Mouse (Mus musculus): ENCODE measurements around the gene Spdya. TPM values are rescaled to one million over a fixed set of nuclear protein-coding genes. Genes with fewer than 3 reads are reported as not detected.
"Not testable (repeated sequence)": the region's sequence is repeated elsewhere in the genome, so short reads cannot be mapped to it uniquely, and the experiment has no call there.

The Spdya gene
- total RNA-seq, 2 experiments from 2014 or later, result 1.5 to 3.0 TPM

DNA sequence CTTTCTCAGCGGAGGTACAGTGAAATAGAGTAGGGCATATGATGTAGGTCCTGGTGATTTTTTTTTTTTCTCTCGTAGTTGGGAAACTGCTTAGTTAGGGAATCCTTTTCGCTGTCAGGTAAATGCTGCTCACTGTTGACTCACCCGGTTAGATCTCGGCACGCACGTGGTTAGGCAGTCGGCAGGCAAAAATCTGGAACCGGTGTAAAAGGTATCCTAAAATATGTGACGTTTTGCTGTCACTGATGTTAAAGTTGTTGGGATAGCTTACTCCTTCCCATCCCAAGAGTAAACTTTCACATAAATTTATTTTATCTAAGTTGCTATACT, 65.1 kb downstream of the Spdya start:
- intact Hi-C loops (cut with DNase I), result loop anchor here (2.0 kb wide), 1 partner anchor 18 kb away; no protein-coding TSS in a partner anchor
- no peak for DNase-seq (ENCODE audit: low spot score in 2 of 2)

- intact Hi-C loops (cut with DNase I), result loop anchor here (2.0 kb wide), 1 partner anchor 19 kb away; no protein-coding TSS in a partner anchor
- DNase-seq (ENCODE audit: low spot score in 2 of 2), result no peak
Measured at GRCm38 (mm10) chr17:71617974-71618373, 66.1 kb downstream of the Spdya start.

- no peak for DNase-seq (ENCODE audit: low spot score in 2 of 2)
- intact Hi-C loops (cut with DNase I), result no loop called here
Measured at GRCm38 (mm10) chr17:71631806-71632205, 79.9 kb downstream of the Spdya start.

GRCm38 (mm10) chr17:71633350-71633749, 81.5 kb downstream of the Spdya start:
- DNase-seq (ENCODE audit: low spot score in 2 of 2), result no peak
- intact Hi-C loops (cut with DNase I), result no loop called here

DNA sequence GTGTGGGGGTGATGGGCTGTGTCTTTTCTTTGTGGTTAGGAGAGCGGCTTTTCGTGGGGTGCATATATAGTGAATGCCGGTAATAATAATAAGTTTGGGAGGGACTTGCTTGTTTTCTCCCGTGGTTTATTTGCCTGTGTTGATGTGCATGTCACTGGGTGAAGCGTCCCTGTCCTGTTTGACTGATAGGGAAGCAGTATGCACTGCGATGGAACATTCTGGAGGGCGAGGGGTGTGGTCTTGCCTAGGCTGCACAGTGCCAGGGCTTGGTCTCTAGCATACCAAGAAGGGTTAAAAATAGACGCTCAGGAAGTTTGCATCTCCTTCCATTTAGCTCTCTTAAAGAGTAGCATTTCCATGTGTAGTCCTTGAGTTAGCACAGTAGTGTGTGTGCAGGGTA, 84.9 kb downstream of the Spdya start:
- intact Hi-C loops (cut with DNase I), result no loop called here
- no peak for DNase-seq (ENCODE audit: low spot score in 2 of 2)

- no peak for DNase-seq (ENCODE audit: low spot score in 2 of 2)
- intact Hi-C loops (cut with DNase I), result no loop called here
Measured at GRCm38 (mm10) chr17:71637750-71638265, 85.9 kb downstream of the Spdya start.

DNA sequence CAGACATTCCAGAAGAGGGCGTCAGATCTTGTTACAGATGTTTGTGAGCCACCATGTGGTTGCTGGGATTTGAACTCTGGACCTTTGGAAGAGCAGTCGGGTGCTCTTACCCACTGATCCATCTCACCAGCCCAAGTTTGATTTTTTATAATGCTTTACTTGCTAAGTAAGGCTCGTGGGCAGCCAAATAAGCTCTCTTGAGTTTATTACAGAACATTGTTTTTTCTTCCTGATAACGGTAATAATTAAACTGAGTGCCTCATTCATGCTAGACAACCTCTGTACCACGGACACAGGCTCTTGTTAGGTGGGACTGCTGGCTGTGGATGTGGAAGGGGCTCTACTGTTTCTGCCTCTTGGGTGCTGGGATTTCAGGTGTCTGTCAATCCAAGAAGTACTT, 87.2 kb downstream of the Spdya start:
- DNase-seq (ENCODE audit: low spot score in 2 of 2); intact Hi-C loops (cut with DNase I): not testable (repeated sequence)

Other genes with a start within 250 kb of the Spdya start
- 1 to 10 TPM; 1.7 to 3.2 TPM for gene Emilin2, start 240.1 kb upstream of the Spdya start, total RNA-seq (2021)
- gene Gm4707, start 92.1 kb upstream of the Spdya start, total RNA-seq (2021), result 1 to 10 TPM; 2.6 to 3.1 TPM
- 10 to 100 TPM; 28.5 to 37.2 TPM for gene Smchd1, start 76.7 kb upstream of the Spdya start, total RNA-seq (2021)
- under 1 TPM; 0.49 to 0.57 TPM for gene Ndc80, start 25.2 kb upstream of the Spdya start, total RNA-seq (2021)
- gene Wdr43, start 63.8 kb downstream of the Spdya start, total RNA-seq (2021), result 10 to 100 TPM; 20.3 to 26.8 TPM
- 1 to 10 TPM; 1.1 to 5.5 TPM for gene Togaram2, start 121.2 kb downstream of the Spdya start, total RNA-seq (2021)
- under 1 TPM; 0.35 to 0.41 TPM for gene Pcare, start 200.8 kb downstream of the Spdya start, total RNA-seq (2021)
- 10 to 100 TPM; 61.6 to 72.6 TPM for gene Clip4, start 216.4 kb downstream of the Spdya start, total RNA-seq (2021)

Data from left cerebral cortex, postnatal 36 days (tissue).